Mouse (Mus musculus) neural tube, embryonic 13.5 days (tissue): ENCODE measurements around the gene Atp2b1. TPM values are rescaled to one million over a fixed set of nuclear protein-coding genes. Genes with fewer than 3 reads are reported as not detected.

Experiments used
- ATAC-seq: fragments of 200-750 bp; cut with Nextera tagmentation; 2 replicates; pipeline ENCODE4 v1.8.0; 2017; ENCODE audit warnings: low read depth, mild to moderate bottlenecking, moderate TSS enrichment, moderate library complexity
- H3K27ac ChIP-seq: fragments of 300-500 bp; sonication (generic); replicated peaks from 2 replicates; pipeline ENCODE4 v1.5.1; 2015; ENCODE audit warnings: moderate library complexity, mild to moderate bottlenecking, inconsistent platforms
- H3K27me3 ChIP-seq: fragments of 300-500 bp; sonication (generic); 2 replicates; pipeline ENCODE4 v1.6.1; 2015; ENCODE audit warnings: mild to moderate bottlenecking, inconsistent platforms
- H3K36me3 ChIP-seq: fragments of 300-500 bp; sonication (generic); 2 replicates; pipeline ENCODE4 v1.6.1; 2015; ENCODE audit warnings: mild to moderate bottlenecking, inconsistent platforms
- H3K4me1 ChIP-seq: fragments of 300-500 bp; sonication (generic); replicated peaks from 2 replicates; pipeline ENCODE4 v1.6.1; 2015; ENCODE audit warnings: inconsistent platforms
- H3K4me2 ChIP-seq: fragments of 300-500 bp; sonication (generic); 2 replicates; pipeline ENCODE4 v1.6.1; 2015; ENCODE audit warnings: inconsistent platforms, mild to moderate bottlenecking, moderate library complexity
- H3K4me3 ChIP-seq: fragments of 300-500 bp; sonication (generic); 2 replicates; pipeline ENCODE4 v1.5.1; 2015; ENCODE audit warnings: mild to moderate bottlenecking, inconsistent platforms
- H3K9ac ChIP-seq: fragments of 300-500 bp; sonication (generic); 2 replicates; pipeline ENCODE4 v1.6.1; 2015; ENCODE audit warnings: moderate library complexity, mild to moderate bottlenecking, inconsistent platforms
- H3K9me3 ChIP-seq: fragments of 300-500 bp; sonication (generic); 2 replicates; pipeline ENCODE4 v1.6.1; 2016; ENCODE audit warnings: inconsistent platforms
- WGBS: fragments of 180-500 bp; shearing (Covaris S2); methylation state at CpG from one replicate; pipeline ENCODE4 v1.1.7; 2015; 5-methylcytosine and 5-hydroxymethylcytosine counted together
- polyA plus RNA-seq: library from polyadenylated mRNA; unstranded; fragments of >200 nt; fragmentation: Nextera tagmentation; extraction: Ambion mirVana; gene quantifications from 2 replicates; pipeline ENCODE4 v1.2.1, GENCODE M21; 2015

Atp2b1 gene
- polyA plus RNA-seq, 1 experiment from 2014 or later = 269 TPM

DNA sequence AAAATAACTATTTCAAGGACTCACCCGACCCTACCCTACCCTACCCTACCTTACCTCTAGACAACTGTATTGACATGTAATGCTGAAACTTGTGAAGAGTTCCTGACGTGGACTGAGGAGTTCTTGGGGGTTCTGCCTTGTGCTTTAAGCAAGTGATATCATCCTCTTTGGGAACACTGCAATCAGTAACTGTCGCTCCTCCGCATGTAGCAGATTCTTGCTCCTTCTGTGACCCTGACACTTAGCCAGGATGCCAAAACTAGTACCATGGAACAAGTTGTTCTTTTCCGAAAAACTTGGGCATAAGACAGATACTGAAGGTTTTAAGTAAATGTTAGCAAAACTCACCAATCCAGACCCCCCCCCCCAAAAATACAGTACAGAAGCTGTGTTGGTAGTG, 97.9 kb downstream of the Atp2b1 start:
- no peak for ATAC-seq
- Histone ChIP-seq H3K9ac (no peak overlapping the region), H3K27me3 (no peaks in the 10 kb centered on the region), H3K4me3 (no peak overlapping the region), H3K36me3 (peaks cover 50% of the 10 kb centered on the region), H3K27ac (no peak overlapping the region), H3K4me2 (no peak overlapping the region), H3K9me3 (no peaks in the 10 kb centered on the region), H3K4me1 (no peaks in the 10 kb centered on the region)
- WGBS = 90% methylated on average over 5 of the region's 5 CpGs

DNA sequence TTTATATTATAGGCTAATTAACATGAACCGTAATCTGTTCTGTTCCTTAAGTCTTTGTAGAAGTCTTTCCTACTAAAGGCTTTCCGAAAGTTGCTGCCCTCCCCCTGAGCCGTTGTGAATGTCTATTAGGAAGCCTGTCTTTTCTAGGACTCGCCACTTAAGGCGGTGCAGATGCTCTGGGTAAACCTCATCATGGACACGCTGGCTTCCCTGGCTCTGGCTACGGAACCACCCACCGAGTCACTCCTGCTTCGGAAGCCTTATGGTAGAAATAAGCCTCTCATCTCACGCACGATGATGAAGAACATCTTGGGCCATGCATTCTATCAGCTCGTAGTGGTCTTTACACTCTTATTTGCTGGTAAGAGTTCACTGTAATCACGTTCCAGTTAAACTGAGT, 100.5 kb downstream of the Atp2b1 start:
- Histone ChIP-seq H3K36me3 (peaks cover 67% of the 10 kb centered on the region), H3K4me2 (no peak overlapping the region), H3K27ac (no peak overlapping the region), H3K9ac (no peak overlapping the region), H3K4me1 (no peaks in the 10 kb centered on the region), H3K27me3 (no peaks in the 10 kb centered on the region), H3K4me3 (no peak overlapping the region), H3K9me3 (no peaks in the 10 kb centered on the region)
- ATAC-seq = no peak
- 93% methylated on average over 13 of the region's 13 CpGs for WGBS

DNA sequence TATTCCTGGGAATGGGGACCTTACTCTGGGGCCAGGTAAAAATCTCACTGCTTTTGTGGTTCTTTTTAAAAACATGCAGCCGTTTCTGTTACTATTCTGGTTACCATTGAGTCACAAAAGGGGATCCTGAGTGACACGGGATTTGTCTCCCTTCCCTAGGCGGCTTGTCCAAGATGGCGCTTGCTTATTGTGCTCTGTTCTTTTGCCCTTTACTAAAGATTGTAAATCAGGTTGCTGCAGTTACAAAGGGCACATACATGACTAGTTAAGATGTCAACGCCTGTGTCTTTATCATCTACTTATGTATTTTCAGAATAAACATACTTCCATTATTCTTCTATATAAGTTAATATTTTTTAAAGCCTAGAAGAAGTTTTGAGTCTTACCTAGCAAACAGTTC, 102.8 kb downstream of the Atp2b1 start:
- H3K9ac ChIP-seq = no peak overlapping the region
- no peaks in the 10 kb centered on the region for H3K27me3 ChIP-seq
- 85% methylated on average over 5 of the region's 5 CpGs for WGBS
- ATAC-seq = no peak
- H3K4me2 ChIP-seq = no peak overlapping the region
- no peak overlapping the region for H3K4me3 ChIP-seq
- no peaks in the 10 kb centered on the region for H3K4me1 ChIP-seq
- no peaks in the 10 kb centered on the region for H3K9me3 ChIP-seq
- H3K36me3 ChIP-seq = peaks cover 60% of the 10 kb centered on the region
- H3K27ac ChIP-seq = no peak overlapping the region

DNA sequence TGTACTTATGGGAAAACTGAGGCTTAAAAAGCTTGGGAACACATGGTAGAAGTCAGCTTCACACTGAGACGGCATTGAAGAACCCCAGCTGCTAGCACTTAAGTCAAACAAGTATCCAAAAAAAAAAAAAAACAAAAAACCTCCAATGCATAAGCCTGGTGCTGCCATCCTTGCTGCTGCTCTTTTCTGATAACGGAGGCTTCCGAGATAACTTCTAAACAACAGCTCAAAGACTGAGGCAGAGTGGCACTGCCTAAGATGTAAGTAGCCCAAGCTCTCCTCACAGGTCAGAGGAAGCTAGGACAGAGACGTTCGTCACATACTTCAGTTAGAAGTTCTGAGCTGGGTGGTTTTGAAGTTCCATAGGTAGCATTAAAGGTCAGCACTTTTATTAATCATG, 113.3 kb downstream of the Atp2b1 start:
- H3K4me2 ChIP-seq = no peak overlapping the region
- H3K4me3 ChIP-seq = no peak overlapping the region
- H3K27me3 ChIP-seq = no peaks in the 10 kb centered on the region
- no peaks in the 10 kb centered on the region for H3K9me3 ChIP-seq
- H3K4me1 ChIP-seq = no peaks in the 10 kb centered on the region
- H3K9ac ChIP-seq = no peak overlapping the region
- 95% methylated on average over 5 of the region's 5 CpGs for WGBS
- H3K27ac ChIP-seq = no peak overlapping the region
- peaks cover 24% of the 10 kb centered on the region for H3K36me3 ChIP-seq
- no peak for ATAC-seq

DNA sequence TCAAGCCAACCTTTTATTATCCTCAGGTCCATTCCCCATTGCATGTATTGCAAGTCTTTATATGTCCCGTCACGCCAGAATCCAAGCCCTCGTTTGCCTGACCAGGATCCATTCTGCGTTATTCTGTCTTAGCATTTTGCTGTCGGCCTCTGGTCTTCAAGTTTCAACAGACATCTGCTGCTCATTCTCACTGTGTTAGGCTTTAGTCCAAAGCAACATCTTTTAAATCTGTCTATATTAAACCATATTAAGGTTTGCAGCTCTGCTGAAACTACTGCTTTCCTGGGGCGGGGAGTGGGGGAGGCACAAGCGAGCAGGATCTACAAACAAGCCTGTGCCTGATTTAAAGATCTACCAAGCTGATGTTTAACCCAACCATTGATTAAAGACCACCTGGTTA, 115.6 kb downstream of the Atp2b1 start:
- Histone ChIP-seq H3K36me3 (peaks cover 8% of the 10 kb centered on the region), H3K4me1 (no peaks in the 10 kb centered on the region), H3K9ac (no peak overlapping the region), H3K4me2 (no peak overlapping the region), H3K9me3 (no peaks in the 10 kb centered on the region), H3K4me3 (no peak overlapping the region), H3K27ac (no peak overlapping the region), H3K27me3 (no peaks in the 10 kb centered on the region)
- WGBS = 90% methylated on average over 7 of the region's 7 CpGs
- ATAC-seq = no peak

DNA sequence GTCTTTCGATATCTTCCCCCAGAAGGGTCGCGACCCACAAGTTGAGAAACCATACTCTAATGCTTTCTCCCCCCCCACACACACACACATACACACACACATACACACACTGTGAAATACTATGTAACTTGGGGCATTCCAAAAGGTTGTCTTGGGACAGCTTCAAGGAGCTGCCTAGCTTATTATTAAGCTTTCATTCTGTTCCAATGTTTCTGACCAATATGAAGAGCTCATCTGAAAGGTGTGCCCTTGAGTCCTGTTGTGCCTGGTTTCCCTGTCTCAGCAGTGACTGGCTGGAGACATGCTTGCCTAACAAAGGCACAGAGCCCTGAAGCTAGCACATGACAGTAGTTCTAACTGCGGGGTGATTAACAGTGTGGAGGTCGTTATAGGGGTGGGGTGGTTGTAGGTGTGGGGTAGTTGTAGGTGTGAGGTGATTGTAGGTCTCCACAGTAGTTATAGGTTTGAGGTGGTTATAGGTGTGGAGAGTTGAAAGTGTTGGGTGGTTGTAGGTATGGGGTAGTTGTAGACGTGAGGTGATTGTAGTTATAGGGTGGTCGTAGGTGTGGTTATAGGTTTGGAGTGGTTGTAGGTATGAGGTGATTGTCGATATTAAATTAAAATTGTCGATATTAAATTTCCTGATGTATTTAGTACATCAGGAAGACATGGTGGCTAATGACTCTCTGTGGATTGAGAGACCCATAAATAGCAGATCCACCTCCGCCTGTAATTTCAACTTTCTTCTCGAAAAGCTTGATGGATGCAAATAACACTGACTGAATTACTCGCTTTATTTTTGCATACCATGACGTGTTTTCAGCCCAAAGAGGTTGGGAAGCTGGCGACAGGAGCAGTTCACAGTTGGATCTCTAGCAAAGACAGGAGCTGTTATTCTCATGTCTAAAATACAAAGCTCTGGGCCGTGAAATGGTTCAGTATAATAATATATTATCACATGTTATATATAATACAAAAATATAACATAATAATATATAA, 119.9 kb downstream of the Atp2b1 start:
- no peaks in the 10 kb centered on the region for H3K9me3 ChIP-seq
- ATAC-seq = peak; percentile 30; the same call in 1 of the 2 replicates
- 89% methylated on average over 15 of the region's 15 CpGs for WGBS
- no peaks in the 10 kb centered on the region for H3K36me3 ChIP-seq
- H3K9ac ChIP-seq = no peak overlapping the region
- no peaks in the 10 kb centered on the region for H3K27me3 ChIP-seq
- no peak overlapping the region for H3K4me2 ChIP-seq
- H3K27ac ChIP-seq = no peak overlapping the region
- H3K4me3 ChIP-seq = no peak overlapping the region
- H3K4me1 ChIP-seq = no peaks in the 10 kb centered on the region

DNA sequence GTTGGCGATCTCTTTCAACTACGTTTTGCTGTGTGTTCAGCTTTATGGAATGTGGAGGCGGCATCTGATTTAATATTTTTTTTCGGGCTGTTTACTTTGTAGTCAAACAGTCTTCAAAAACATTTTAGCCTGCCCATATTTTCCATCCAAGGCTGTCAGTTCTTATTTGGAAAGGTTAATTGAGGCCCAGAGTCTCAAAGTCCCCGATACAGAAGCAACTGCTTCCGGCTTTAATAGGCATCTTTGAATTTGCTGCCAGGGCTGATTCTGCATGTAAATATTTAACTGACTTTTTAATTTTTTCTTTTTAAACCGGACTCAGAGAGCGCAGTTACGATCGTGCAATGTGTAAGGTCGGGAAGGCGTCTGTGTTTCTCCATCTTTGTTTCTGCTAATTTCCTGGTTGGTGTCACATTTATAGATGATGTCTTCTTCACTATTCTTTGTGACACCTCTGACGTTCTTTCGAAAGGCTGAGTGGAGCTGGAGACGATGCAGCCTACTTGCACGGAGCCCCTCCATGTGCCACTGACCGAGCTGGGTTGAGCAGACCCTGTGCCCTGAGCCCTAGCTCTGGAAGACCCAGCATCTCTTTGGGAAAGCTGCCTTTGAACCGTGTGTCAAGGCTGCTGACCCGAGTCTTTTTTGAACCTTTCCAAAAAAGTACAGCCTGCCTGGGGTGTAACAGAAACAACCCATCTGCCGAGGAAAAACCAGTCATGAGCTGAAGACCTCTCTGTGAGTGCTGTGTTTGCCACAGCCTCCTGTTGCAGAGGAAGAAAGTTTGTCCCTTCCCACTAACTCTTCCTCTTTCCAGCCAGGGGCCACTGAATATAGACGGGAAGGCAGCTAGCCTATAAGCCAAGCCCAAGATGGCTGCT, 123.2 kb downstream of the Atp2b1 start:
- WGBS = 88% methylated on average over 21 of the region's 21 CpGs
- no peaks in the 10 kb centered on the region for H3K4me1 ChIP-seq
- H3K4me3 ChIP-seq = no peak overlapping the region
- no peak overlapping the region for H3K9ac ChIP-seq
- H3K27me3 ChIP-seq = no peaks in the 10 kb centered on the region
- ATAC-seq = no peak
- no peaks in the 10 kb centered on the region for H3K36me3 ChIP-seq
- no peak overlapping the region for H3K27ac ChIP-seq
- no peak overlapping the region for H3K4me2 ChIP-seq
- H3K9me3 ChIP-seq = no peaks in the 10 kb centered on the region

DNA sequence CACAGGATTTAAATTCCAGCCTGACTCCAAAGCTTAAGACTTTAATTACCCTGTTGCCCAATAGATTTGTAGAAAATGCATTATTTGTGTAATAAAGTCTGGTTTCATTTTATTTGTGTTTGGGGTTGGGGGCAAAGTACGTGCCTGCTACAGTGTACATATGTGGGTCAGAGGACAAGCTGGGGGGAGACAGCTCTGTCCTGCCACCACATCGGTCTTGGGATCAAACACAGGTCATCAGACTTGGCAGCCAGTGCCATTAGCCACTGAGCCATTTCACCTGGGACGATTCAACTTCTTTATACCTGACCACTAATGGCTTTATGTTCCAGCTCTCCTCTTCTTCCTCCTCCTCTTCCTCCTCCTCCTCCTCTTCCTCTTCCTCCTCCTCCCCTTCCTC, 124.7 kb downstream of the Atp2b1 start:
- Histone ChIP-seq H3K4me2 (no peak overlapping the region), H3K9ac (no peak overlapping the region), H3K27me3 (no peaks in the 10 kb centered on the region), H3K9me3 (no peaks in the 10 kb centered on the region), H3K4me3 (no peak overlapping the region), H3K27ac (no peak overlapping the region), H3K36me3 (no peaks in the 10 kb centered on the region), H3K4me1 (no peaks in the 10 kb centered on the region)
- WGBS = 87% methylated on average over 3 of the region's 3 CpGs
- no peak for ATAC-seq

DNA sequence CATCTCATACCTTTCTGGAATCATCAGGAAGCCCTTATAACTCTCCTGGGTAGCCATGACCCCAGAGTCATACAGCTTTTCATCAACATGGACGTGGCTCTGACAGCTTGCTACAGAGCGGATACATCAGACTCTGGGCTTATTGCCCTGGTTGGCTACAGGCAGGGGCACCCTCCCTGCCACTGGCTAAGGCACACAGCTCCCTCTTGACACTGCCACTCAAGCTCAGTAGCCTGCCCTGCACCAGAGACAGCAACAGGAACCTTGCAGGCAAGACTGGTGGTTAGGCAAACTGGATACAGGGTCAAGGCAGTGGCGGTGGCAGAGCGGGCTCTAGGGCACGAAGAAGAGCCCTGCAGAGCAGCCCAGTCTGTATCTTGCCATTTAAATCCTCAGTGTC, 126.0 kb downstream of the Atp2b1 start:
- no peaks in the 10 kb centered on the region for H3K27me3 ChIP-seq
- H3K9me3 ChIP-seq = no peaks in the 10 kb centered on the region
- H3K4me3 ChIP-seq = no peak overlapping the region
- WGBS = 91% methylated on average over 5 of the region's 5 CpGs
- H3K4me2 ChIP-seq = no peak overlapping the region
- no peak for ATAC-seq
- H3K27ac ChIP-seq = no peak overlapping the region
- no peaks in the 10 kb centered on the region for H3K4me1 ChIP-seq
- H3K36me3 ChIP-seq = no peaks in the 10 kb centered on the region
- no peak overlapping the region for H3K9ac ChIP-seq

DNA sequence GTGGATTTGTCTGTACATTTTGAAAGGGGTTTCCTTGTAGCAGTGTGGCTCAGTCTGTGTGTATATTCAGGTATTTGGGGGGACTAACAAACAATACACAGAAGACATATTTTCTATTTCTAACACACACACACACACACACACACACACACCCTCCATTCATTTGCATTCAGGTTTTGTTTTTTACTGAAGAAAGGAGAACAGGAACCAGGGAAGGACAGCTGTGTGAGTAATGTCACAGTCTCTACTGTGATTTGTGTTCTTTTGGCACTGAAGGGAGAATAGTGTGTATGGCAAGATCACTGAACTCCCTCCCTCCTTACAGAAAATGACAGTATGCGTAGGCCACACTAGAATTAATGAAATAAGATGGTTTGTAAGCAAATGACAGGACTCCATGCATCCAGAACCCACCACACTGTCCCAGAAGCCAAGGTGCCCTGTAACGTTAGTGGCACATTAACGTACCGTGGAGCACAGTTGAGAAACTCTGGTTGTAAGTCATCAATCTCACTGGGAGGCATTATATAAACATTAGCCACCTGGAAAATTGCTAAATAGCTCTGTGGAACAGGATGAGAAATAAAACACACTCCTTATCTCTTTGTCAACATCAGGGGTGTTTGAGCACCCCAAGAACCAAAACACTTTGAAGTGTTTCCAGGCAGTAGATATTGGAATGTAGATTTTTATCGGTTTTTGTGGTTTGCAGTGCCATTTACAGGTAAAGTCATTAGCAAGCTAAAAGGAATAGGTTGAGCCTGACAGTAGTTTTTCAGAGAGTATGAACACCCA, 132.7 kb downstream of the Atp2b1 start:
- H3K4me2 ChIP-seq = no peak overlapping the region
- no peaks in the 10 kb centered on the region for H3K9me3 ChIP-seq
- H3K9ac ChIP-seq = no peak overlapping the region
- 69% methylated on average over 5 of the region's 5 CpGs for WGBS
- H3K4me3 ChIP-seq = no peak overlapping the region
- H3K4me1 ChIP-seq = no peaks in the 10 kb centered on the region
- no peaks in the 10 kb centered on the region for H3K27me3 ChIP-seq
- H3K36me3 ChIP-seq = no peaks in the 10 kb centered on the region
- no peak overlapping the region for H3K27ac ChIP-seq
- no peak for ATAC-seq

DNA sequence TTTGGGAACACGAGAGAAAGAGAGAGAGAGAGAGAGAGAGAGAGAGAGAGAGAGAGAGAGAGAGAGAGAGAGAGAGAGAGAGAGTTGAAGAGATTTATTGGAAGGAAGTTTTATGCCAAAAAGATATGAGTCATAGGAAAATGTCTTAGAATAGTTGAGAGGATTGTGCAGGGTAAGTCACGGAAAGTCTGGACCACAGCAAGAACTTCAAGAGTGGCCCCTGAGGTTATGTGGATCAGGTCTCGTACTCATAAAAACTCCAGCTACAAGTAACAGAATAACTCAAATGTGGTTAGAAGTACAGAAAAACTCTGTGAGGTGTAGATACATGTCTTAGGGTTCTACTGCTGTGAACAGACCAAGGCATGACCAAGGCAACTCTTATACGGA, 133.3 kb downstream of the Atp2b1 start:
- Histone ChIP-seq H3K27ac (no peak overlapping the region), H3K36me3 (no peaks in the 10 kb centered on the region), H3K4me2 (no peak overlapping the region), H3K27me3 (no peaks in the 10 kb centered on the region), H3K9me3 (no peaks in the 10 kb centered on the region), H3K4me1 (no peaks in the 10 kb centered on the region), H3K9ac (no peak overlapping the region), H3K4me3 (no peak overlapping the region)
- ATAC-seq = no peak
- 85% methylated on average over 4 of the region's 4 CpGs for WGBS

DNA sequence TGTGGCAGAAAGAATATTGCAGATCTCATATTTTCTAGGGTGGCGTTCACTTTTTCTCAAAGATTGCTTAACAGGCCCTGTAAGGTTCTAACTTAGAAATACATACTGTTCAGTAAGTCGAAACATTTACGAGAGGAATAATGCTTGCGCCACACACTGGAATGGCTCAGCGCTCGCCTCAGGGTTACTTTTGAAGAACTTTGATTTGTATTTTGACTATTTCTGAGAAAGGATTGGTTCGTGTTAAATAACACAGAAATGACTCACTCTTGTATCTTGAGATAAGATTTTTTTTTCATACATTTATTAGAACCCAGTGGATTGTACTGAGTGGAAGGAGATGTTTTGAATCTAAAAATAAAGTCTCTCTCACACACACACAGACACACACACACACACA, 135.9 kb downstream of the Atp2b1 start:
- Histone ChIP-seq H3K36me3 (no peaks in the 10 kb centered on the region), H3K4me2 (no peak overlapping the region), H3K9me3 (no peaks in the 10 kb centered on the region), H3K27ac (no peak overlapping the region), H3K4me3 (no peak overlapping the region), H3K9ac (no peak overlapping the region), H3K4me1 (no peaks in the 10 kb centered on the region), H3K27me3 (no peaks in the 10 kb centered on the region)
- 91% methylated on average over 7 of the region's 7 CpGs for WGBS
- no peak for ATAC-seq
